Mouse (Mus musculus) cerebellum, adult 2 months (tissue): ENCODE data around the gene Atp8a1.

Experiments used
- CTCF ChIP-seq: fragments of 200-500 bp; IDR thresholded peaks from 2 replicates; pipeline ENCODE4 v1.5.1; 2011; ENCODE audit warnings: low read depth, mild to moderate bottlenecking, control low read depth, low read length, moderate library complexity, borderline replicate concordance; ENCODE audit not compliant: insufficient read depth
- POLR2A ChIP-seq: fragments of 200-500 bp; IDR thresholded peaks from 2 replicates; pipeline ENCODE4 v1.6.1; 2011; ENCODE audit warnings: low read length, control low read depth, borderline replicate concordance; ENCODE audit not compliant: insufficient read depth

GRCm38 (mm10) chr5:67685906-67686305, 161.3 kb downstream of the Atp8a1 start:
- no peak for TF ChIP-seq CTCF
- TF ChIP-seq POLR2A = no peak
